Mouse (Mus musculus): ENCODE results near the gene Bik.

DNA sequence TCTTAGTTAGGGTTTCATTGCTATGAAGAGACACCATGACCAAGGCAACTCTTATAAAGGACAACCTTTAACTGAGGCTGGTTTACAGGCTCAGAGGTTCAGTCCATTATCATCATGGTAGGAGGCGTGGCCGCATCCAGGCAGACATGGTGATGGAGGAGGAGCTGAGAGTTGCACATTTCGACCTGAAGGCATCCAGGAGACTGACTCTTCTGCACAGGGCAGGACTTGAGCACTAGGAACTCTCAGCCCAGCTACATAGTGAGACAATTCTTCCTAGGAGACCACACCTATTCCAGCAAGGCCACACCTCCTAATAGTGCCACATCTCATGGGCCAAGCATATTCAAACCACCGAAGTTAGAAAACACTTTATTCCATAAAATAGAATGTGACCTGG lies 46.8 kb upstream of the Bik start:
- no peak for TF ChIP-seq CTCF (IDR thresholded peaks at IDR 0.05; ENCODE audit: borderline replicate concordance, insufficient read depth, low read length)
- TF ChIP-seq POLR2A (IDR thresholded peaks at IDR 0.05; ENCODE audit: low read depth, low read length) = no peak

All from embryonic fibroblast, embryonic 13.5 days (primary cell).